Mouse (Mus musculus) heart, adult 2 months (tissue): ENCODE results near the gene Rab3ip. TPM values are rescaled to one million over a fixed set of nuclear protein-coding genes. Genes with fewer than 3 reads are reported as not detected.
A peak's percentile ranks its signal among the peaks of the same experiment; 100 is the strongest.

Experiments
- DNase-seq, 2 experiments: peaks; one replicate each; pipeline ENCODE4 v3.0.0; 2021
- H3K27ac ChIP-seq: fragments of 200-600 bp; 2 replicates; pipeline ENCODE4 v1.8.1; 2022
- H3K27me3 ChIP-seq: fragments of 200-500 bp; 2 replicates; pipeline ENCODE4 v1.6.1; 2012; ENCODE audit warnings: mild to moderate bottlenecking, low read length, inconsistent platforms, mixed read lengths; ENCODE audit not compliant: control insufficient read depth, insufficient read depth
- H3K36me3 ChIP-seq: fragments of 200-500 bp; 2 replicates; pipeline ENCODE4 v1.6.1; 2012; ENCODE audit warnings: low read length, inconsistent platforms; ENCODE audit not compliant: control insufficient read depth, insufficient read depth
- H3K4me1 ChIP-seq: fragments of 200-500 bp; 2 replicates; pipeline ENCODE4 v1.6.1; 2011; ENCODE audit warnings: low read length; ENCODE audit not compliant: control insufficient read depth, insufficient read depth
- H3K4me3 ChIP-seq: fragments of 200-600 bp; 2 replicates; pipeline ENCODE4 v1.8.1; 2022
- H3K79me2 ChIP-seq: fragments of 200-500 bp; replicated peaks from 2 replicates; pipeline ENCODE4 v1.6.1; 2012; ENCODE audit warnings: mild to moderate bottlenecking, inconsistent platforms, low read length, moderate library complexity, mixed read lengths; ENCODE audit not compliant: control insufficient read depth, insufficient read depth
- H3K9ac ChIP-seq: fragments of 200-500 bp; 2 replicates; pipeline ENCODE4 v1.6.1; 2012; ENCODE audit warnings: low read depth, mild to moderate bottlenecking, control low read depth, inconsistent platforms, low read length, mixed read lengths
- CTCF ChIP-seq: fragments of 200-600 bp; IDR thresholded peaks from 2 replicates; pipeline ENCODE4 v1.8.1; 2022; ENCODE audit warnings: antibody characterized with exemption, mild to moderate bottlenecking, moderate library complexity
- EP300 ChIP-seq: fragments of 200-500 bp; IDR thresholded peaks from 2 replicates; pipeline ENCODE4 v1.6.1; 2011; ENCODE audit warnings: low read depth, low read length, control low read depth; ENCODE audit not compliant: insufficient read depth
- POLR2A ChIP-seq: fragments of 200-500 bp; IDR thresholded peaks from 2 replicates; pipeline ENCODE4 v1.6.1; 2011; ENCODE audit warnings: mild to moderate bottlenecking, low read depth, low read length, control low read depth; ENCODE audit not compliant: insufficient read depth
- WGBS: fragments of 180-500 bp; shearing (Covaris S2); methylation state at CpG from one replicate; pipeline ENCODE4 v1.1.7; 2018; 5-methylcytosine and 5-hydroxymethylcytosine counted together
- intact Hi-C: fragments of 180-260 bp; cut with DNase I; formaldehyde crosslinking; loops from one replicate; pipeline ENCODE4 v1.15.1; 2025
- polyA plus RNA-seq: library from polyadenylated mRNA; depleted of rRNA; stranded (reverse); fragments of >200 nt; gene quantifications from 2 replicates; pipeline ENCODE4 v1.2.3, GENCODE M21; 2012
- total RNA-seq, 2 experiments: library from RNA; stranded (reverse); gene quantifications; 2 replicates each; pipeline ENCODE4 v1.2.3; 2021

Gene Rab3ip
- total and polyA plus RNA-seq, 3 experiments = 80.3 to 168 (median 100) TPM

- TF ChIP-seq POLR2A = no peak
- no peak for TF ChIP-seq EP300
- TF ChIP-seq CTCF = no peak
- DNase-seq = no peak
- intact Hi-C loops = no loop called here
- no peaks in the 10 kb centered on the region for H3K4me1 ChIP-seq
- no peaks in the 10 kb centered on the region for H3K36me3 ChIP-seq
- no peaks in the 10 kb centered on the region for H3K27me3 ChIP-seq
- no peak overlapping the region for H3K27ac ChIP-seq
- H3K79me2 ChIP-seq = no peaks in the 10 kb centered on the region
- H3K9ac ChIP-seq = no peak overlapping the region
- no peak overlapping the region for H3K4me3 ChIP-seq
- WGBS = 74% methylated on average over 4 of the region's 4 CpGs
Measured at GRCm38 (mm10) chr10:116964571-116964970, 14.0 kb upstream of the Rab3ip start.

GRCm38 (mm10) chr10:116964084-116964483, 13.5 kb upstream of the Rab3ip start:
- no peaks in the 10 kb centered on the region for H3K36me3 ChIP-seq
- H3K27ac ChIP-seq = no peak overlapping the region
- WGBS = 85% methylated on average over 11 of the region's 11 CpGs
- no peaks in the 10 kb centered on the region for H3K79me2 ChIP-seq
- no peak overlapping the region for H3K4me3 ChIP-seq
- H3K4me1 ChIP-seq = no peaks in the 10 kb centered on the region
- intact Hi-C loops = no loop called here
- no peak for TF ChIP-seq POLR2A
- TF ChIP-seq CTCF = no peak
- TF ChIP-seq EP300 = no peak
- H3K27me3 ChIP-seq = no peaks in the 10 kb centered on the region
- DNase-seq = no peak
- no peak overlapping the region for H3K9ac ChIP-seq

- H3K9ac ChIP-seq = no peak overlapping the region
- no peaks in the 10 kb centered on the region for H3K36me3 ChIP-seq
- H3K4me3 ChIP-seq = no peak overlapping the region
- TF ChIP-seq EP300 = no peak
- no peak for TF ChIP-seq POLR2A
- 0 out of 2 replicates have a peak, but pooled peaks have one; percentile 3 for TF ChIP-seq CTCF
- 64% methylated on average over 17 of the region's 17 CpGs for WGBS
- H3K27ac ChIP-seq = no peak overlapping the region
- no peaks in the 10 kb centered on the region for H3K79me2 ChIP-seq
- no peaks in the 10 kb centered on the region for H3K4me1 ChIP-seq
- no peaks in the 10 kb centered on the region for H3K27me3 ChIP-seq
- intact Hi-C loops = no loop called here
- DNase-seq = no peak
Measured at GRCm38 (mm10) chr10:116962803-116963202, 12.2 kb upstream of the Rab3ip start.

- no peaks in the 10 kb centered on the region for H3K27me3 ChIP-seq
- TF ChIP-seq CTCF (no peak), POLR2A (no peak), EP300 (no peak)
- intact Hi-C loops = no loop called here
- H3K36me3 ChIP-seq = no peaks in the 10 kb centered on the region
- no peak overlapping the region for H3K9ac ChIP-seq
- H3K4me1 ChIP-seq = no peaks in the 10 kb centered on the region
- no peak overlapping the region for H3K27ac ChIP-seq
- no peak for DNase-seq
- WGBS = 85% methylated on average over 14 of the region's 14 CpGs
- no peak overlapping the region for H3K4me3 ChIP-seq
- H3K79me2 ChIP-seq = no peaks in the 10 kb centered on the region
Measured at GRCm38 (mm10) chr10:116962152-116962551, 11.6 kb upstream of the Rab3ip start.

- intact Hi-C loops = no loop called here
- no peaks in the 10 kb centered on the region for H3K4me1 ChIP-seq
- WGBS = 37% methylated on average over 5 of the region's 5 CpGs
Measured at GRCm38 (mm10) chr10:116957867-116958551, 7.4 kb upstream of the Rab3ip start.

GRCm38 (mm10) chr10:116956483-116957158, 6.1 kb upstream of the Rab3ip start:
- Histone ChIP-seq H3K4me1 (no peaks in the 10 kb centered on the region), H3K36me3 (no peaks in the 10 kb centered on the region), H3K79me2 (no peaks in the 10 kb centered on the region), H3K9ac (no peak overlapping the region), H3K4me3 (no peak overlapping the region), H3K27me3 (no peaks in the 10 kb centered on the region), H3K27ac (no peak overlapping the region)
- intact Hi-C loops = no loop called here
- DNase-seq = no peak
- TF ChIP-seq CTCF (no peak), EP300 (no peak), POLR2A (no peak)
- WGBS = 94% methylated on average over 11 of the region's 11 CpGs

More at GRCm38 (mm10) chr10:116957867-116958551, 7.4 kb upstream of the Rab3ip start:
- DNase-seq = no peak
- Histone ChIP-seq H3K4me3 (no peak overlapping the region), H3K9ac (no peak overlapping the region), H3K27me3 (no peaks in the 10 kb centered on the region), H3K27ac (no peak overlapping the region), H3K36me3 (no peaks in the 10 kb centered on the region), H3K79me2 (no peaks in the 10 kb centered on the region)
- TF ChIP-seq EP300 (no peak), CTCF (no peak), POLR2A (no peak)
